Mouse (Mus musculus) hindlimb bud, embryonic 11.5 days (tissue): Measurements from ENCODE around the gene Lrp8.

Source experiments
- DNase-seq: peaks from one replicate; pipeline ENCODE4 v3.0.0-alpha.2; 2012; ENCODE audit warnings: low read depth, low spot score; ENCODE audit errors: extremely low spot score

The Lrp8 gene

GRCm38 (mm10) chr4:107802185-107802449 lies at the start of gene Lrp8:
Gene Lrp8, plus strand, starts transcription at chr4:107802261.
- DNase-seq: no peak

GRCm38 (mm10) chr4:107756222-107756621 lies 45.8 kb upstream of the Lrp8 start:
- no peak for DNase-seq

- no peak for DNase-seq
Measured at GRCm38 (mm10) chr4:107757487-107758470, 44.3 kb upstream of the Lrp8 start.

GRCm38 (mm10) chr4:107758938-107759337 lies 43.1 kb upstream of the Lrp8 start:
- no peak for DNase-seq

GRCm38 (mm10) chr4:107763001-107763400 lies 39.1 kb upstream of the Lrp8 start:
- no peak for DNase-seq

GRCm38 (mm10) chr4:107763598-107763997 lies 38.5 kb upstream of the Lrp8 start:
- no peak for DNase-seq

GRCm38 (mm10) chr4:107765196-107765813 lies 36.8 kb upstream of the Lrp8 start:
- DNase-seq: no peak

GRCm38 (mm10) chr4:107766182-107766581 lies 35.9 kb upstream of the Lrp8 start:
- DNase-seq: no peak

- no peak for DNase-seq
Measured at GRCm38 (mm10) chr4:107772122-107772825, 29.8 kb upstream of the Lrp8 start.

- DNase-seq: no peak
Measured at GRCm38 (mm10) chr4:107774868-107775267, 27.2 kb upstream of the Lrp8 start.

- no peak for DNase-seq
Measured at GRCm38 (mm10) chr4:107775672-107776071, 26.4 kb upstream of the Lrp8 start.

- no peak for DNase-seq
Measured at GRCm38 (mm10) chr4:107776990-107777673, 24.9 kb upstream of the Lrp8 start.

- DNase-seq: no peak
Measured at GRCm38 (mm10) chr4:107783541-107783940, 18.5 kb upstream of the Lrp8 start.

GRCm38 (mm10) chr4:107788841-107789240 lies 13.2 kb upstream of the Lrp8 start:
- DNase-seq: no peak

GRCm38 (mm10) chr4:107800801-107801200 lies 1.3 kb upstream of the Lrp8 start:
- DNase-seq: no peak

- no peak for DNase-seq
Measured at GRCm38 (mm10) chr4:107801366-107802184, 486 bp upstream of the Lrp8 start.

GRCm38 (mm10) chr4:107802450-107803331 lies 630 bp downstream of the Lrp8 start:
- no peak for DNase-seq

- no peak for DNase-seq
Measured at GRCm38 (mm10) chr4:107803351-107804106, 1.5 kb downstream of the Lrp8 start.

GRCm38 (mm10) chr4:107805491-107805890 lies 3.4 kb downstream of the Lrp8 start:
- DNase-seq: no peak
